Mouse (Mus musculus) CH12.LX (cell line): ENCODE results near the gene Epha2. TPM values are rescaled to one million over a fixed set of nuclear protein-coding genes. Genes with fewer than 3 reads are reported as not detected.

ENCODE experiments used
- DNase-seq: peaks from one replicate; pipeline ENCODE4 v3.0.0-alpha.2; 2013; ENCODE audit errors: extremely low read depth
- H3K27ac ChIP-seq: 2 replicates; pipeline ENCODE4 v1.5.1; 2012; ENCODE audit warnings: low read depth, mild to moderate bottlenecking, control low read depth, moderate library complexity; ENCODE audit not compliant: insufficient read depth
- H3K27me3 ChIP-seq: replicated peaks from 2 replicates; pipeline ENCODE3; 2012; ENCODE audit warnings: inconsistent platforms
- H3K36me3 ChIP-seq, 2 experiments: replicated peaks in 1 of 2; 2 replicates each; pipeline versions ENCODE3 to v1.6.1; 2012; ENCODE audit warnings: inconsistent platforms in 1 of 2, low read length in 1 of 2, mild to moderate bottlenecking in 1 of 2, mixed read lengths in 1 of 2, moderate library complexity in 1 of 2; ENCODE audit not compliant: control insufficient read depth in 1 of 2, insufficient read depth in 1 of 2
- H3K4me1 ChIP-seq, 2 experiments: 2 replicates each; pipeline ENCODE4 v1.6.1; 2012; ENCODE audit warnings: inconsistent platforms in 1 of 2, moderate library complexity in 1 of 2; ENCODE audit not compliant: insufficient read depth in 2 of 2, control insufficient read depth in 1 of 2
- H3K4me2 ChIP-seq: 2 replicates; pipeline ENCODE4 v1.6.1; 2012; ENCODE audit warnings: low read depth, mild to moderate bottlenecking, control low read depth; ENCODE audit not compliant: poor library complexity, insufficient read depth, severe bottlenecking
- H3K4me3 ChIP-seq, 3 experiments: fragments of 150-350 bp in 1 of 3; sonication (generic) in 1 of 3; replicated peaks in 1 of 3; 2 replicates each; pipeline versions ENCODE3 to v1.5.1; 2011 to 2012; ENCODE audit warnings: low read depth in 2 of 3, low read length in 2 of 3, mild to moderate bottlenecking in 2 of 3, moderate library complexity in 2 of 3, control low read depth in 1 of 3, improper control_type of control experiment in 1 of 3, inconsistent platforms in 1 of 3, mixed read lengths in 1 of 3; ENCODE audit not compliant: poor library complexity in 1 of 3
- H3K79me2 ChIP-seq: replicated peaks from 2 replicates; pipeline ENCODE4 v1.6.1; 2012; ENCODE audit warnings: mild to moderate bottlenecking, moderate library complexity; ENCODE audit not compliant: control insufficient read depth, poor library complexity, insufficient read depth, severe bottlenecking; ENCODE audit errors: extremely low read depth
- H3K9ac ChIP-seq: 2 replicates; pipeline ENCODE4 v1.6.1; 2012; ENCODE audit warnings: low read depth, mild to moderate bottlenecking, control low read depth, moderate library complexity; ENCODE audit not compliant: insufficient read depth
- H3K9me3 ChIP-seq: replicated peaks from 2 replicates; pipeline ENCODE3; 2012; ENCODE audit warnings: low read length, inconsistent platforms, mixed read lengths
- BHLHE40 ChIP-seq: IDR thresholded peaks from 2 replicates; pipeline ENCODE4 v1.6.1; 2011; ENCODE audit warnings: mild to moderate bottlenecking, low read depth, low read length, improper control_type of control experiment
- CHD2 ChIP-seq: IDR thresholded peaks from 2 replicates; pipeline ENCODE4 v1.6.1; 2011; ENCODE audit warnings: low read length, improper control_type of control experiment
- E2F4 ChIP-seq: IDR thresholded peaks from 2 replicates; pipeline ENCODE4 v1.6.1; 2011; ENCODE audit warnings: low read depth, low read length, improper control_type of control experiment; ENCODE audit not compliant: insufficient replicate concordance
- ELF1 ChIP-seq: IDR thresholded peaks from 2 replicates; pipeline ENCODE4 v1.6.1; 2014; ENCODE audit warnings: low read depth, mild to moderate bottlenecking, inconsistent platforms, low read length, improper control_type of control experiment
- ETS1 ChIP-seq: conservative IDR thresholded peaks from 2 replicates; pipeline ENCODE4 v1.6.1; 2012; ENCODE audit warnings: low read depth, mild to moderate bottlenecking, inconsistent platforms, low read length, improper control_type of control experiment, moderate library complexity
- GABPA ChIP-seq: IDR thresholded peaks from 2 replicates; pipeline ENCODE4 v1.6.1; 2012; ENCODE audit warnings: low read depth, low read length, improper control_type of control experiment, inconsistent platforms; ENCODE audit not compliant: insufficient replicate concordance
- HCFC1 ChIP-seq: IDR thresholded peaks from 2 replicates; pipeline ENCODE4 v1.6.1; 2012; ENCODE audit warnings: low read depth, mild to moderate bottlenecking, inconsistent platforms, low read length, improper control_type of control experiment
- JUND ChIP-seq: conservative IDR thresholded peaks from 2 replicates; pipeline ENCODE4 v1.6.1; 2011; ENCODE audit warnings: low read depth, low read length, improper control_type of control experiment
- KAT2A ChIP-seq: IDR thresholded peaks from 2 replicates; pipeline ENCODE4 v1.6.1; 2012; ENCODE audit warnings: low read length, improper control_type of control experiment, inconsistent platforms; ENCODE audit not compliant: insufficient replicate concordance
- MAX ChIP-seq: IDR thresholded peaks from 2 replicates; pipeline ENCODE4 v1.6.1; 2011; ENCODE audit warnings: low read length, improper control_type of control experiment
- MAZ ChIP-seq: IDR thresholded peaks from 2 replicates; pipeline ENCODE4 v1.6.1; 2012; ENCODE audit warnings: low read depth, mild to moderate bottlenecking, inconsistent platforms, low read length, improper control_type of control experiment, moderate library complexity
- MEF2A ChIP-seq: IDR thresholded peaks from 2 replicates; pipeline ENCODE4 v1.6.1; 2014; ENCODE audit warnings: low read depth, mild to moderate bottlenecking, inconsistent platforms, low read length, improper control_type of control experiment, borderline replicate concordance
- MYC ChIP-seq: IDR thresholded peaks from 2 replicates; pipeline ENCODE4 v1.6.1; 2011; ENCODE audit warnings: low read depth, mild to moderate bottlenecking, improper control_type of control experiment, low read length
- NELFE ChIP-seq: IDR thresholded peaks from 2 replicates; pipeline ENCODE4 v1.6.1; 2011; ENCODE audit warnings: low read depth, low read length, improper control_type of control experiment
- NRF1 ChIP-seq: IDR thresholded peaks from 2 replicates; pipeline ENCODE4 v1.6.1; 2014; ENCODE audit warnings: low read depth, mild to moderate bottlenecking, inconsistent platforms, low read length, improper control_type of control experiment, moderate library complexity
- SMC3 ChIP-seq: IDR thresholded peaks from 2 replicates; pipeline ENCODE4 v1.6.1; 2011; ENCODE audit warnings: low read depth, low read length, improper control_type of control experiment
- UBTF ChIP-seq: IDR thresholded peaks from 2 replicates; pipeline ENCODE4 v1.6.1; 2012; ENCODE audit warnings: low read depth, mild to moderate bottlenecking, inconsistent platforms, low read length, improper control_type of control experiment, moderate library complexity
- USF1 ChIP-seq: IDR thresholded peaks from 2 replicates; pipeline ENCODE4 v1.6.1; 2014; ENCODE audit warnings: low read depth, mild to moderate bottlenecking, inconsistent platforms, low read length, improper control_type of control experiment
- USF2 ChIP-seq: conservative IDR thresholded peaks from 2 replicates; pipeline ENCODE4 v1.6.1; 2011; ENCODE audit warnings: low read depth, low read length, improper control_type of control experiment
- ZC3H11A ChIP-seq: IDR thresholded peaks from 2 replicates; pipeline ENCODE4 v1.6.1; 2012; ENCODE audit warnings: low read depth, mild to moderate bottlenecking, inconsistent platforms, low read length, improper control_type of control experiment
- ZMIZ1 ChIP-seq: IDR thresholded peaks from 2 replicates; pipeline ENCODE4 v1.6.1; 2012; ENCODE audit warnings: low read depth, mild to moderate bottlenecking, inconsistent platforms, low read length, improper control_type of control experiment
- ZNF384 ChIP-seq: IDR thresholded peaks from 2 replicates; pipeline ENCODE4 v1.6.1; 2012; ENCODE audit warnings: low read depth, low read length, improper control_type of control experiment, inconsistent platforms
- dilution Hi-C: fragments of 300-500 bp; cut with MboI; formaldehyde crosslinking; loops from 2 replicates; pipeline ENCODE4 v1.14.3; 2020; ENCODE audit warnings: low sequenced_read_pairs; ENCODE audit not compliant: extremely low pct_unique_long_range_greater_than_20kb, extremely low pct_ligation_motif_present
- in situ Hi-C: fragments of 300-500 bp; cut with MboI; formaldehyde crosslinking; loops from 3 replicates; pipeline ENCODE4 v1.14.3; 2019; ENCODE audit warnings: low sequenced_read_pairs, low pct_ligation_motif_present, low pct_unique_long_range_greater_than_20kb, mixed read lengths
- polyA plus RNA-seq: library from polyadenylated mRNA; unstranded; fragments of >175 nt; gene quantifications from 2 replicates; pipeline ENCODE4 v1.2.1, GENCODE M21; 2012; ENCODE audit warnings: low read depth; ENCODE audit not compliant: insufficient read length
- total RNA-seq, 2 experiments: library from RNA; depleted of rRNA; stranded (reverse); fragments of 300-350 nt in 1 of 2; fragments of >200 nt in 1 of 2; gene quantifications; 2 replicates each; pipeline ENCODE4 v1.2.3; 2012 to 2014

Gene Epha2
- total and polyA plus RNA-seq, 3 experiments = 0.55 to 0.81 (median 0.67) TPM

- H3K27me3 ChIP-seq = peaks cover 84% of the 10 kb centered on the region
- no peak for DNase-seq
- peak; percentile 30; the same call in 1 of the 2 replicates for TF ChIP-seq MAX
- no peak for TF ChIP-seq UBTF
- H3K79me2 ChIP-seq = no peaks in the 10 kb centered on the region
- H3K4me3 ChIP-seq = no peak overlapping the region
- H3K9me3 ChIP-seq = no peaks in the 10 kb centered on the region
- H3K4me1 ChIP-seq = peaks cover 11 to 40% of the 10 kb centered on the region in 2 experiments
- no peaks in the 10 kb centered on the region for H3K36me3 ChIP-seq
- H3K4me2 ChIP-seq = no peak overlapping the region
- in situ Hi-C loops (no loop called here), dilution Hi-C loops (no loop called here)
- no peak overlapping the region for H3K9ac ChIP-seq
- no peak overlapping the region for H3K27ac ChIP-seq
These were observed 19.9 kb upstream of the Epha2 start for GRCm38 (mm10) chr4:141281153-141281552.

GRCm38 (mm10) chr4:141281578-141281977 is 19.5 kb upstream of the Epha2 start:
- no peak overlapping the region for H3K4me2 ChIP-seq
- no peaks in the 10 kb centered on the region for H3K36me3 ChIP-seq
- in situ Hi-C loops (no loop called here), dilution Hi-C loops (no loop called here)
- peaks cover 86% of the 10 kb centered on the region for H3K27me3 ChIP-seq
- TF ChIP-seq NRF1 (no peak), JUND (no peak), HCFC1 (no peak), E2F4 (no peak), USF1 (no peak), USF2 (no peak)
- no peaks in the 10 kb centered on the region for H3K9me3 ChIP-seq
- peaks cover 11 to 40% of the 10 kb centered on the region in 2 experiments for H3K4me1 ChIP-seq
- H3K9ac ChIP-seq = no peak overlapping the region
- H3K79me2 ChIP-seq = no peaks in the 10 kb centered on the region
- no peak overlapping the region for H3K4me3 ChIP-seq
- no peak overlapping the region for H3K27ac ChIP-seq
- no peak for DNase-seq

GRCm38 (mm10) chr4:141282087-141282486 is 19.0 kb upstream of the Epha2 start:
- Histone ChIP-seq H3K36me3 (no peaks in the 10 kb centered on the region), H3K79me2 (no peaks in the 10 kb centered on the region), H3K9ac (no peak overlapping the region), H3K4me3 (no peak overlapping the region), H3K27ac (no peak overlapping the region), H3K4me1 (peaks cover 11 to 42% of the 10 kb centered on the region in 2 experiments), H3K27me3 (peaks cover 87% of the 10 kb centered on the region), H3K4me2 (no peak overlapping the region), H3K9me3 (no peaks in the 10 kb centered on the region)
- dilution Hi-C loops = no loop called here
- TF ChIP-seq SMC3 = no peak
- TF ChIP-seq E2F4 = no peak
- no peak for TF ChIP-seq USF1
- no peak for TF ChIP-seq USF2
- no peak for TF ChIP-seq JUND
- TF ChIP-seq MEF2A = no peak
- no peak for TF ChIP-seq BHLHE40
- TF ChIP-seq GABPA = no peak
- TF ChIP-seq MAZ = no peak
- no peak for TF ChIP-seq ELF1
- no peak for TF ChIP-seq KAT2A
- TF ChIP-seq ZNF384 = no peak
- no peak for TF ChIP-seq ZMIZ1
- no peak for TF ChIP-seq NELFE
- no peak for TF ChIP-seq MYC
- TF ChIP-seq ETS1 = no peak
- no peak for TF ChIP-seq ZC3H11A
- TF ChIP-seq CHD2 = no peak
- no peak for DNase-seq
- in situ Hi-C loops = no loop called here
